Mouse (Mus musculus) kidney, adult 2 months (tissue): ENCODE data around the gene Ube2c.

Source experiments
- CTCF ChIP-seq: fragments of 200-500 bp; conservative IDR thresholded peaks from 2 replicates; pipeline ENCODE4 v1.5.1; 2011; ENCODE audit warnings: low read depth, mild to moderate bottlenecking, control low read depth, low read length, moderate library complexity, mixed read lengths; ENCODE audit not compliant: insufficient read depth, insufficient read length
- POLR2A ChIP-seq: fragments of 200-500 bp; IDR thresholded peaks from one replicate; pipeline ENCODE4 v1.6.1; 2011; ENCODE audit warnings: low read depth, low read length, control low read depth

GRCm38 (mm10) chr2:164746693-164747092 is 23.0 kb upstream of the Ube2c start:
- TF ChIP-seq CTCF (no peak), POLR2A (no peak)
